Mouse (Mus musculus): ENCODE results near the gene Il1rapl2. TPM values are rescaled to one million over a fixed set of nuclear protein-coding genes. Genes with fewer than 3 reads are reported as not detected.

The Il1rapl2 gene
- polyA plus RNA-seq (2017; shearing (Covaris generic)): not detected

DNA sequence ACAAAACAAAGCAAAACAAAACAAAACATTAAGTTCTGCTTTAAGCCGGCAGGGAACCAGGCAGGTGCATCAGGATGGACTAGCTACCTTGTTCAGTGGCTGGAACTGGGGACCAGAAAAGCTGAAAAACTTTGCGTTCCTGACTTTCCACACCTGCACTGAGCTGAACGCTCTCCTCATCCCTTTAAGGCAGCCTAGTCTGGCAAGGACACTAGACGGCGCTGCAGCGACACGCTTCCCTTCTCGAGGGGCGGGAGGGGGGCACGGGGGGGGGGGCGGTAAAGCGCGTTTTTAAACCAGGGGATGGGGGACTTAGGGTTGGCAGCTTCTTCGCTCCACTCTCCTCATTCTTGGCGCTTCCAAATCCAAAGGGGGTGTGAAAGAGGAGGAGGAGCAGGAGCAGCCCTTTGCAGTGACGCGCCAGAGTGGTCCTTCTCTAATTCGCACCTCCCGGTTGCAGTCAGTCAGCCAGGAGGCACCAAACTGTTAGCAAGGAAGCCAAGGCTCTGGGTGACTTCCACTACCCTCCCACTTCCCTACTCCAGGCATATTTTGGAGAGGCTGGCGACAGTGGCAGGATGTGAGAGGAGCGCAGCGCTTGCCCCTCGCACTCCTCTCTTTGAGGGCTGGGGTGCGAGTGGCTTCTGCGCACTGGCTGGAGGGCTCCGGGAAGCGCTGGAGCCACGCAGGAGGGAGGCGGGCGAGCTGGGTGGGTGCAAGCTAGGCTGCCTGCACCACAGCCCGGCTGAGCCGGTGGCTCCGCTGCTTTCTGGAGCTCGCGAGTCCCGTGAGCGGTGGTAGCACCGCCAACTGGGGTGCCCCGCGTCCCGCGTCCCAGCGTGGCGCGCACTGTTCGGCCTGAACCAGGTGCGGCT lies at the start of gene Il1rapl2:
TSS of gene Il1rapl2 (plus strand) at position 288 of the 875 bp plus-strand sequence.

DNA sequence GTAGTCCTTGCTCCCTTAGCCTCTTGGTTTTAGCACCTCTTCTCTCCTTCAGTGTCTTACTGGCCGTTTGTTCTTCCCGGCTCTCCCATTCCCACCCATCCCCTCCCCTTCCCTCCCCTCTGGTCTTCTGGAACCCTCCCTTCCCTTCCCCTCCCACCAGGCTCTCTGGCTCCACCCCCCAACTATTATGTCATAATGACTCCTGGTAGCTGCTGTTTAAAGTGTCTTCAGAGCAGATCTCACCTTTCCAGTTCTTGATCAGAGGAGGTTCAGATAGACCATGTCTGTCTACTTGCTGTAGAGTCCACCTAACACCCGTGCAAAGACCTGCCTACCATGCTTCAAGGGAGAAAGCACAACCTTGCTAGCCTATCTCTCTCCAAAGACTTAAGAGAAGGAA lies 639.1 kb downstream of the Il1rapl2 start, which contains the start of gene Tex13a:
TSS of gene Tex13a (minus strand) at position 101 of the 400 bp plus-strand sequence.

All from CD4-positive, CD25-positive, alpha-beta regulatory T cell (primary cell).